Mouse (Mus musculus) embryo, embryonic 10.5 days (tissue): ENCODE results near the gene Plgrkt.

Experiments used
- DNase-seq: peaks from one replicate; pipeline ENCODE4 v3.0.0-alpha.2; 2015; ENCODE audit warnings: low spot score

Gene Plgrkt

DNA sequence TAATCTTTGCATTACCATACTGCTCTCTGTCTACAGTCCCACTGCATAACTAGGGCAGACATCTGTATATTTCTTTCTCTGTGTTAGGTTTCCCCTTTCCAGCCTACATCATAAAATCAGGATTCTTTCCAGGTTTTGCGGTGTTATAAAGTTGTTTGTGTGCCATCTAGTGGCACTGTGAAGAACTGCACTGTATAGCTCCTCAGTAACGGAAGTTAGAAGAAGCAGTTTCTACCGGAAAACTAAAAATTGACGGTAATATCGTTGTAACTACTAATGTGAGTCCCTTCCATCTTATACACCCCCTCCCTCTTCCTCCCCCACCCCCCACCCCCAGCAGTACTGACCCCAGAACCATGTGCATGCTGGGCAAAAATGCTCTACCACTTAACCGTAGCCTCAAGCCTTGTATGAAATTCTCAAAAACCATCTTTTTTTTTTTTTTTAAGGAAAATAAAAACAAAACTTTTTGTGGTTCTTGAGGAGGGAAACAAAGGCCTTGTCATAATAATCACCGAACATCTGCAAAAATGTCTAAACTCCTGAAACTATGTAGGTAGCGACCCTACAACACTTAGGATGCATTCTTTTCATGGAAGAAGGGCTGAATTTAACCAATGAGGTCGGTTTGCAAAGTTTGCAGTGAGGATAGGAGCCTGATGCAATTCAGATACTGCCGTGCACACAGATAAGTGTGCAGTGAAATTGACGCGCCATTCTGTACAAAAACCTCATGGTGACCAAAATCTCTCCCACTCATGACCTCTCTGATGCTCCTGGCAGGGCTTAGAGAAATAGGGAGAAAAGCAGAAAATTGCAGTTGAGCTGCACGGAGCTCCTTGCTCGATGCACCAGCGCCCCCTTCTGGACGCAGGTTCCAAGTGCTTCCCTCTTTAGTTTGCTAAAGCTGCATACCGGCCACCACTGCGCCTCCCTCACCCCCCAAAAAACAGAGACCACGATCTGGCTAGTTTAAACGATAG is 12.0 kb downstream of the Plgrkt start:
- peak; percentile 90 for DNase-seq

DNA sequence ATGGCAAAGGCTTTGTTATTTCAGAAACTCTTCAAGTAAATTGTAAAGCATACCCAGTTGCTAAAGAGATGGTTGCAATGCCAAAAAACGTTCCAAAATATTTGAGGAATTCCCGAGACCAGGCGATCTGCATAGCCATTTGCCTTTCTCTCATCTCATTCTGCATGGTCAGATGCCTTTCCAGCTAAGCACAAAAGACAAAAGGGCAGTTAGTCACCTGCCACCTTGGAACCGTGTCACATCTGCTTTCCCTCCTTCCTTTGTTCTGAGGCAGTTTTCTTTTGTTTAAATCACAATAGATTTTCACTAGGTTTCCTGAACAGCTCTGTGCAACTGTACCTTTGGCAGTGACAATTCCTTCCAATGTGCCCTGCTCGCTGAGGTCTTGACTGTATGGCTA is 16.2 kb downstream of the Plgrkt start:
- no peak for DNase-seq

- DNase-seq, result no peak
Measured at GRCm38 (mm10) chr19:29345636-29346035, 21.6 kb downstream of the Plgrkt start.

DNA sequence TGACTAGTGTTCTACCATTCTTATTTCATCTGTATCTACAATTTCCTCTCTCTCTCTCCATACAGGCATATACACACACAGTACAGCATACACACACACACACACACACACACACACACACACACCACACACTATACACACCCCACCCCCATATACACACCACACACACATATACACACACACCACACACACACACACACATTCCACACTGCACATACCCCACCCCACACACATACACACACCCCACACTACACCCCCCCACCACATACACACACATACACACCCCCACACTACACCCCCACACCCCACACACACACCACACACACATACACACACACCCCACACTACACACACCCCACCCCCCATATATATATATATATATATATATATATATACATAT is 22.3 kb downstream of the Plgrkt start:
- no peak for DNase-seq

- no peak for DNase-seq
Measured at GRCm38 (mm10) chr19:29342281-29342680, 24.9 kb downstream of the Plgrkt start.

- DNase-seq, result no peak
Measured at GRCm38 (mm10) chr19:29341029-29341428, 26.2 kb downstream of the Plgrkt start.

- no peak for DNase-seq
Measured at GRCm38 (mm10) chr19:29336624-29337023, 30.6 kb downstream of the Plgrkt start.

DNA sequence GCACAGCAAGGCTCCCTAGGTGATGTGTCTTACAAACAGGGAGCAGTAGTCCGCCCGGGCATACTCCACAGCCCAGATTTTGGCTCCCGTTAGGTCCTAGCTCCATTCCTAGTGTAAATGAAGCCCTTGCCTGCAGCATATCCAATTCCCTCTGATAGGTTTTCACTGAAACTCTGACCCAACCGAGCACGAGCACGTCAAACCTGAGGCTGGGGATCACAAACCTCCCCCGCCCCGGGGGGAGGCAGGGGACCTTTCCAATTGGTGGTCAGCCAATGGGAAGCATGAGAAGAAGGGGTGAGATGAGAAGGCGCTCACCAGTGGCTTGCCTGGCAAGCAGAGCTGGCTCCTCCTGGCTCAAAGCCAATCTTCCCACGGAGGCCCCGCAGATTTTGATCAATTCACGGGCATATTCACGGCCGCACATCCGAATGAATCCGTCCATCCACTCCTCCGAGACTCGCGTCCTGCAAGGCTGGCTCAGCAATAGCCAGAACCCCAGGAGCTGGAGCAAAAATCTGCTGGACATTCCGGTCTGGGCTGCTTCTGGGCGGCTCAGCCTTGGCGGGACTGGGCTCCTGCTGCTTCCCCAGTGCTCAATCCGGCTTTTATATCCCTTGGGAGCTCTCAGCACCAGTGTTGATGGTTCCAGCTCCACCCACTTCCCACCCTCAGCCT is 33.0 kb downstream of the Plgrkt start, which contains the start of gene Rln1:
Gene Rln1 (minus strand): TSS at position 603 of the 678 bp plus-strand sequence.
- peak; percentile 76 for DNase-seq

GRCm38 (mm10) chr19:29326822-29327552 is 40.2 kb downstream of the Plgrkt start:
- no peak for DNase-seq

DNA sequence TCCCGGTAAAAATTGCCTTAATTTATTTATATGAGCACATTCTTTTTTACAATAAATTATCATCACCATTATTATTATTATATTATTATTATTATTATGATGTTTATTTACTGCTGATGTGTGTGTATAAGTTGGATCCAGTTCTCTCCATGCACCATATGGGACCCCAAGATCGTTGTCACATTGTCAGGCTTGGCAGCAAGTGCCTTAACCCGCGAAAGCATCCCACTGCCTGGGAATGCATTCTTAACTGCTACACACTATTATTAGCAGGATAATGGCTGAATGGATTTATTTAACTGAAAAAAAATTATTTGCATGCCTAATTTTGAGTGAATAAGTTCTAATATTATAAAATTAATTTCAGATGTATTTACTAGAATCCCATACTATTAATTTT is 40.8 kb downstream of the Plgrkt start:
- DNase-seq, result no peak

GRCm38 (mm10) chr19:29325852-29326180 is 41.4 kb downstream of the Plgrkt start:
- no peak for DNase-seq

- peak; percentile 77 for DNase-seq
Measured at GRCm38 (mm10) chr19:29325053-29325851, 41.9 kb downstream of the Plgrkt start, which contains the start of gene Insl6. Insl6 (minus strand) TSS chr19:29325356.

- DNase-seq, result no peak
Measured at GRCm38 (mm10) chr19:29323416-29324049, 43.7 kb downstream of the Plgrkt start.

- no peak for DNase-seq
Measured at GRCm38 (mm10) chr19:29312661-29313060, 54.5 kb downstream of the Plgrkt start.

- DNase-seq, result no peak
Measured at GRCm38 (mm10) chr19:29311791-29312190, 55.4 kb downstream of the Plgrkt start.

DNA sequence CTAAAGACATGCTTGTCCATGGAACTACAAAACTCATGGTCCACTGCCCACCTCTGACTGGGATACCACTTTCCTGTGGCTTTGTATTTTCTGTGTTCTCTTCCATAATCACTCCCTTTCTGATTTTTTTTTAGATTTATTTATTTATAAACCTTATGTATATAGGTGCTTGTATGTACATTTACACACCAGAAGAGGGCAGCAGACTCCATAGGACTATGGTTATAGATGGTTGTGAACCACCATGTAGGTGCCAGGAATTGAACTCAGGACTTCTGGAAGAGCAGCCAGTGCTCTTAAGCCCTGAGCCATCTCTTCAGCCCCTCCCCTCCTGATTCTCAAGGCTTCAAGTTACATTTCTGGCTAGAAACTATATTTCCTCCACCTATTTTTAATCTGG is 58.4 kb downstream of the Plgrkt start:
- no peak for DNase-seq

DNA sequence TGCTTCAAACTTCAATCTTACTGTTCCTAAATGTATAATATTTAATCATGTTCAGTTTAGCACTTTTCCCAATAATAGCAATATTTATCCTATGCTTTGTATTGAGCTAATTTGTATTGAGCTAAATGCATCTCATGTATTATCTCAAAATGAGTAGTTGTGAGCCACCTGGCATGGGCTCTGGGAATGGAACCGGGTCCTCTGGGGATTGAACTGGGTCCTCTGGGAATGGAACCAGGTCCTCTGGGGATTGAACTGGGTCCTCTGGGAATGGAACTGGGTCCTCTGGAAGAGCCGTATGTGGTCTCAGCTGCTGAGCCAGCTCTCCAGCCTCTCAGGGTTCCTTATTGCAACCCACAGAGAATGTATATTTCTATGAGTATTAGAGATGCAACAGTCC is 65.1 kb downstream of the Plgrkt start:
- DNase-seq, result no peak

GRCm38 (mm10) chr19:29300919-29301318 is 66.3 kb downstream of the Plgrkt start:
- no peak for DNase-seq
